Mouse (Mus musculus): ENCODE results near the gene Defa32. TPM values are rescaled to one million over a fixed set of nuclear protein-coding genes. Genes with fewer than 3 reads are reported as not detected.
"Not testable (repeated sequence)": the region's sequence is repeated elsewhere in the genome, so short reads cannot be mapped to it uniquely, and the experiment has no call there.

The Defa32 gene
- not detected in 2 replicates for polyA plus RNA-seq (2014; fragmentation: Nextera tagmentation; extraction: Ambion mirVana)

GRCm38 (mm10) chr8:21528732-21529131 lies at the start of gene Defa32:
Gene Defa32 (plus strand): TSS chr8:21529032.
- ATAC-seq; H3K4me1 ChIP-seq (ENCODE audit: control insufficient read depth, insufficient read depth, low read length); DNase-seq (ENCODE audit: low spot score); H3K36me3 ChIP-seq (ENCODE audit: control insufficient read depth, insufficient read depth, low read length); H3K4me3 ChIP-seq (ENCODE audit: low read depth, low read length); H3K27me3 ChIP-seq (replicated peaks; ENCODE audit: control insufficient read depth, insufficient read depth, low read length); H3K9me3 ChIP-seq (replicated peaks; ENCODE audit: control insufficient read depth, low read length); H3K4me2 ChIP-seq (ENCODE audit: low read length); H3K27ac ChIP-seq (ENCODE audit: low read depth, low read length); H3K9ac ChIP-seq (ENCODE audit: low read length): not testable (repeated sequence)
- no CpG with 5 or more reads among the region's 2 CpGs for WGBS

DNA sequence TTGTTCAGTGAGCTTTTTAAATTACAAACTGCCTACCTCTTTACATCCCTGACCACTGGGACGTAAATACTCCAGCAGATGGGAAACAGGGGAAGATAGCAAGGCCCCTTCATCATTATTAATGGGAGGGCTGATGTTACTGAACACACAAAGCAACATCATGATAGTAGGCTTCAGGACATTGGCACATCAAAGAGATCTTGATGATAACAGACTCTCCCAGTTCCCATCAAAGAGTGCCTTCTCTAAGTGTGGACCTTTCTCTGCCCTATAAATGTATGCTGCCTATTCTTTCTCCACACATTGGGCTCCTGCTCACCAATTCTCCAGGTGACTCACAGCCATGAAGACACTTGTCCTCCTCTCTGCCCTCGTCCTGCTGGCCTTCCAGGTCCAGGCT lies 19.9 kb upstream of the Defa32 start, which contains the start of gene Defa20:
Defa20 (plus strand) TSS at position 301 of the 400 bp plus-strand sequence.
- H3K36me3 ChIP-seq (ENCODE audit: control insufficient read depth, insufficient read depth, low read length); DNase-seq (ENCODE audit: low spot score); H3K4me2 ChIP-seq (ENCODE audit: low read length); ATAC-seq; H3K27ac ChIP-seq (ENCODE audit: low read depth, low read length); H3K9me3 ChIP-seq (replicated peaks; ENCODE audit: control insufficient read depth, low read length); H3K27me3 ChIP-seq (replicated peaks; ENCODE audit: control insufficient read depth, insufficient read depth, low read length); H3K4me3 ChIP-seq (ENCODE audit: low read depth, low read length); H3K9ac ChIP-seq (ENCODE audit: low read length); H3K4me1 ChIP-seq (ENCODE audit: control insufficient read depth, insufficient read depth, low read length): not testable (repeated sequence)
- WGBS = no CpG with 5 or more reads among the region's 2 CpGs

- no CpG with 5 or more reads among the region's 1 CpGs for WGBS
- H3K4me3 ChIP-seq (ENCODE audit: low read depth, low read length); DNase-seq (ENCODE audit: low spot score); H3K36me3 ChIP-seq (ENCODE audit: control insufficient read depth, insufficient read depth, low read length); ATAC-seq; H3K27me3 ChIP-seq (replicated peaks; ENCODE audit: control insufficient read depth, insufficient read depth, low read length); H3K4me1 ChIP-seq (ENCODE audit: control insufficient read depth, insufficient read depth, low read length); H3K9me3 ChIP-seq (replicated peaks; ENCODE audit: control insufficient read depth, low read length); H3K9ac ChIP-seq (ENCODE audit: low read length); H3K27ac ChIP-seq (ENCODE audit: low read depth, low read length); H3K4me2 ChIP-seq (ENCODE audit: low read length): not testable (repeated sequence)
Measured at GRCm38 (mm10) chr8:21565086-21565485, 36.3 kb downstream of the Defa32 start, which contains the start of gene Defa37. Gene Defa37 (plus strand): TSS chr8:21565386.

Other genes starting within 250 kb of the Defa32 start
- not detected in 2 replicates for gene Defa27, start 213.5 kb upstream of the Defa32 start, polyA plus RNA-seq (2014; fragmentation: Nextera tagmentation; extraction: Ambion mirVana)
- not detected in 2 replicates for gene Defa29, start 202.0 kb upstream of the Defa32 start, polyA plus RNA-seq (2014; fragmentation: Nextera tagmentation; extraction: Ambion mirVana)
- not detected in 2 replicates for gene Defa2, start 150.5 kb upstream of the Defa32 start, polyA plus RNA-seq (2014; fragmentation: Nextera tagmentation; extraction: Ambion mirVana)
- gene Defa33, start 137.2 kb upstream of the Defa32 start, polyA plus RNA-seq (2014; fragmentation: Nextera tagmentation; extraction: Ambion mirVana) = not detected in 2 replicates
- not detected in 2 replicates for gene Defa36, start 101.6 kb upstream of the Defa32 start, polyA plus RNA-seq (2014; fragmentation: Nextera tagmentation; extraction: Ambion mirVana)
- gene Gm7849, start 72.5 kb upstream of the Defa32 start, polyA plus RNA-seq (2014; fragmentation: Nextera tagmentation; extraction: Ambion mirVana) = not detected in 2 replicates
- not detected in 2 replicates for gene Defa20, start 19.8 kb upstream of the Defa32 start, polyA plus RNA-seq (2014; fragmentation: Nextera tagmentation; extraction: Ambion mirVana)
- gene Defa37, start 36.4 kb downstream of the Defa32 start, polyA plus RNA-seq (2014; fragmentation: Nextera tagmentation; extraction: Ambion mirVana) = not detected in 2 replicates
- not detected in 2 replicates for gene Defa28, start 54.0 kb downstream of the Defa32 start, polyA plus RNA-seq (2014; fragmentation: Nextera tagmentation; extraction: Ambion mirVana)
- gene Gm7861, start 65.5 kb downstream of the Defa32 start, polyA plus RNA-seq (2014; fragmentation: Nextera tagmentation; extraction: Ambion mirVana) = not detected in 2 replicates
- gene Defa26, start 89.2 kb downstream of the Defa32 start, polyA plus RNA-seq (2014; fragmentation: Nextera tagmentation; extraction: Ambion mirVana) = not detected in 2 replicates
- not detected in 2 replicates for gene Defa17, start 126.7 kb downstream of the Defa32 start, polyA plus RNA-seq (2014; fragmentation: Nextera tagmentation; extraction: Ambion mirVana)
- not detected in 2 replicates for gene Defa34, start 136.8 kb downstream of the Defa32 start, polyA plus RNA-seq (2014; fragmentation: Nextera tagmentation; extraction: Ambion mirVana)
- gene AY761184, start 174.6 kb downstream of the Defa32 start, polyA plus RNA-seq (2014; fragmentation: Nextera tagmentation; extraction: Ambion mirVana) = not detected in 2 replicates
- not detected in 2 replicates for gene Defa24, start 205.5 kb downstream of the Defa32 start, polyA plus RNA-seq (2014; fragmentation: Nextera tagmentation; extraction: Ambion mirVana)